Mouse (Mus musculus) MEL (cell line): ENCODE data around the gene Top2a. TPM values are rescaled to one million over a fixed set of nuclear protein-coding genes. Genes with fewer than 3 reads are reported as not detected.

Experiments
- DNase-seq: peaks from one replicate; pipeline ENCODE4 v3.0.0; 2011; ENCODE audit warnings: low read depth, low spot score
- H3K27ac ChIP-seq: 2 replicates; pipeline ENCODE4 v1.5.1; 2012; ENCODE audit warnings: low read depth, mild to moderate bottlenecking, control low read depth, low read length, moderate library complexity; ENCODE audit not compliant: control insufficient read depth
- H3K27me3 ChIP-seq, 2 experiments: fragments of 150-350 bp in 1 of 2; sonication (generic) in 1 of 2; 2 replicates each; pipeline ENCODE4 v1.6.1; 2012; ENCODE audit warnings: low read length in 2 of 2, mild to moderate bottlenecking in 2 of 2, improper control_type of control experiment in 1 of 2, moderate library complexity in 1 of 2; ENCODE audit not compliant: insufficient read depth in 2 of 2, control insufficient read depth in 1 of 2
- H3K36me3 ChIP-seq, 2 experiments: 2 replicates each; pipeline ENCODE4 v1.6.1; 2012 to 2014; ENCODE audit warnings: low read length in 2 of 2, improper control_type of control experiment in 1 of 2, inconsistent platforms in 1 of 2, mild to moderate bottlenecking in 1 of 2; ENCODE audit not compliant: insufficient read depth in 2 of 2, control insufficient read depth in 1 of 2
- H3K4me1 ChIP-seq, 2 experiments: fragments of 150-350 bp in 1 of 2; sonication (generic) in 1 of 2; 2 replicates each; pipeline ENCODE4 v1.6.1; 2012; ENCODE audit warnings: low read length in 2 of 2, improper control_type of control experiment in 1 of 2, mild to moderate bottlenecking in 1 of 2; ENCODE audit not compliant: insufficient read depth in 2 of 2, control insufficient read depth in 1 of 2
- H3K4me3 ChIP-seq, 2 experiments: fragments of 150-350 bp in 1 of 2; sonication (generic) in 1 of 2; 2 replicates each; pipeline ENCODE4 v1.5.1; 2012; ENCODE audit warnings: low read depth in 2 of 2, low read length in 2 of 2, mild to moderate bottlenecking in 2 of 2, moderate library complexity in 2 of 2, control low read depth in 1 of 2, improper control_type of control experiment in 1 of 2; ENCODE audit not compliant: control insufficient read depth in 1 of 2, insufficient read depth in 1 of 2
- H3K79me2 ChIP-seq: 2 replicates; pipeline ENCODE4 v1.6.1; 2012; ENCODE audit warnings: mild to moderate bottlenecking, low read length, moderate library complexity; ENCODE audit not compliant: control insufficient read depth, poor library complexity, insufficient read depth
- H3K9ac ChIP-seq: 2 replicates; pipeline ENCODE4 v1.6.1; 2012; ENCODE audit warnings: low read depth, mild to moderate bottlenecking, control low read depth, low read length, moderate library complexity; ENCODE audit not compliant: control insufficient read depth, poor library complexity, severe bottlenecking
- H3K9me3 ChIP-seq: fragments of 150-350 bp; sonication (generic); replicated peaks from 2 replicates; pipeline ENCODE4 v1.6.1; 2012; ENCODE audit warnings: mild to moderate bottlenecking, low read length, improper control_type of control experiment, moderate library complexity; ENCODE audit not compliant: insufficient read depth
- BHLHE40 ChIP-seq: IDR thresholded peaks from 2 replicates; pipeline ENCODE4 v1.6.1; 2012; ENCODE audit warnings: low read depth, mild to moderate bottlenecking, inconsistent platforms, low read length, improper control_type of control experiment, borderline replicate concordance
- CHD2 ChIP-seq: IDR thresholded peaks from 2 replicates; pipeline ENCODE4 v1.6.1; 2011; ENCODE audit warnings: low read length, improper control_type of control experiment
- CTCF ChIP-seq, 3 experiments: IDR thresholded peaks in 2 of 3; conservative IDR thresholded peaks in 1 of 3; 2 replicates each; pipeline ENCODE4 v1.5.1; 2011 to 2012; ENCODE audit warnings: low read length in 3 of 3, low read depth in 2 of 3, mild to moderate bottlenecking in 2 of 3, improper control_type of control experiment in 1 of 3, inconsistent platforms in 1 of 3, mixed read lengths in 1 of 3, moderate library complexity in 1 of 3; ENCODE audit not compliant: control insufficient read depth in 1 of 3, insufficient read depth in 1 of 3, poor library complexity in 1 of 3, severe bottlenecking in 1 of 3
- ELF1 ChIP-seq: IDR thresholded peaks from 2 replicates; pipeline ENCODE4 v1.6.1; 2014; ENCODE audit warnings: low read depth, mild to moderate bottlenecking, inconsistent platforms, low read length, improper control_type of control experiment, moderate library complexity
- EP300 ChIP-seq, 2 experiments: IDR thresholded peaks; 2 replicates each; pipeline ENCODE4 v1.6.1; 2011; ENCODE audit warnings: improper control_type of control experiment in 2 of 2, low read length in 2 of 2, low read depth in 1 of 2, mild to moderate bottlenecking in 1 of 2
- ETS1 ChIP-seq: IDR thresholded peaks from 2 replicates; pipeline ENCODE4 v1.6.1; 2012; ENCODE audit warnings: low read depth, mild to moderate bottlenecking, inconsistent platforms, low read length, improper control_type of control experiment, moderate library complexity
- GATA1 ChIP-seq: IDR thresholded peaks from 2 replicates; pipeline ENCODE4 v1.6.1; 2011; ENCODE audit warnings: low read depth, low read length, improper control_type of control experiment
- HCFC1 ChIP-seq: IDR thresholded peaks from 2 replicates; pipeline ENCODE4 v1.6.1; 2012; ENCODE audit warnings: low read depth, mild to moderate bottlenecking, inconsistent platforms, low read length, improper control_type of control experiment, moderate library complexity
- MAX ChIP-seq: IDR thresholded peaks from 2 replicates; pipeline ENCODE4 v1.6.1; 2011; ENCODE audit warnings: low read length, improper control_type of control experiment
- MAZ ChIP-seq: IDR thresholded peaks from 2 replicates; pipeline ENCODE4 v1.6.1; 2012; ENCODE audit warnings: low read depth, mild to moderate bottlenecking, inconsistent platforms, low read length, improper control_type of control experiment
- MEF2A ChIP-seq: IDR thresholded peaks from 2 replicates; pipeline ENCODE4 v1.6.1; 2014; ENCODE audit warnings: low read depth, mild to moderate bottlenecking, inconsistent platforms, low read length, improper control_type of control experiment; ENCODE audit not compliant: poor library complexity, insufficient replicate concordance, severe bottlenecking; ENCODE audit errors: extremely low read depth
- MXI1 ChIP-seq: IDR thresholded peaks from 2 replicates; pipeline ENCODE4 v1.6.1; 2011; ENCODE audit warnings: mild to moderate bottlenecking, low read depth, low read length, improper control_type of control experiment
- MYB ChIP-seq: IDR thresholded peaks from 2 replicates; pipeline ENCODE4 v1.6.1; 2011; ENCODE audit warnings: mild to moderate bottlenecking, low read depth, low read length, improper control_type of control experiment
- MYC ChIP-seq: IDR thresholded peaks from 2 replicates; pipeline ENCODE4 v1.6.1; 2011; ENCODE audit warnings: low read depth, mild to moderate bottlenecking, low read length, improper control_type of control experiment, moderate library complexity
- NRF1 ChIP-seq: IDR thresholded peaks from 2 replicates; pipeline ENCODE4 v1.6.1; 2014; ENCODE audit warnings: low read depth, mild to moderate bottlenecking, inconsistent platforms, low read length, improper control_type of control experiment, moderate library complexity; ENCODE audit not compliant: poor library complexity, insufficient read depth, severe bottlenecking
- RAD21 ChIP-seq: IDR thresholded peaks from 2 replicates; pipeline ENCODE4 v1.6.1; 2011; ENCODE audit warnings: mild to moderate bottlenecking, low read depth, low read length, improper control_type of control experiment
- RCOR1 ChIP-seq: IDR thresholded peaks from 2 replicates; pipeline ENCODE4 v1.6.1; 2012; ENCODE audit warnings: low read depth, mild to moderate bottlenecking, inconsistent platforms, low read length, improper control_type of control experiment
- SIN3A ChIP-seq: IDR thresholded peaks from 2 replicates; pipeline ENCODE4 v1.6.1; 2012; ENCODE audit warnings: low read length, improper control_type of control experiment, inconsistent platforms
- SMC3 ChIP-seq: IDR thresholded peaks from 2 replicates; pipeline ENCODE4 v1.6.1; 2011; ENCODE audit warnings: low read depth, low read length, improper control_type of control experiment
- TAL1 ChIP-seq: IDR thresholded peaks from 2 replicates; pipeline ENCODE4 v1.6.1; 2012; ENCODE audit warnings: mild to moderate bottlenecking, inconsistent platforms, low read length, moderate library complexity, mixed read lengths
- TCF12 ChIP-seq: IDR thresholded peaks from 2 replicates; pipeline ENCODE4 v1.6.1; 2014; ENCODE audit warnings: low read depth, mild to moderate bottlenecking, inconsistent platforms, low read length, improper control_type of control experiment, moderate library complexity
- ZNF384 ChIP-seq: IDR thresholded peaks from 2 replicates; pipeline ENCODE4 v1.6.1; 2012; ENCODE audit warnings: low read depth, mild to moderate bottlenecking, inconsistent platforms, low read length, improper control_type of control experiment
- polyA plus RNA-seq, 2 experiments: library from polyadenylated mRNA; stranded (reverse) in 1 of 2; unstranded in 1 of 2; fragments of >175 nt in 1 of 2; fragments of >200 nt in 1 of 2; gene quantifications; 2 replicates each; pipeline versions ENCODE4 v1.2.1 to v1.2.4; 2012; ENCODE audit warnings: low replicate concordance in 2 of 2, low read depth in 1 of 2; ENCODE audit not compliant: insufficient read length in 2 of 2, insufficient read depth in 1 of 2, missing spikeins in 1 of 2
- total RNA-seq: library from RNA; depleted of rRNA; stranded (reverse); fragments of 300-350 nt; gene quantifications from 2 replicates; pipeline ENCODE4 v1.2.3, GENCODE M21; 2012

Gene Top2a
- total and polyA plus RNA-seq, 3 experiments, result 395 to 643 (median 443) TPM

GRCm38 (mm10) chr11:98947969-98948569 is 75.9 kb downstream of the Top2a start:
- Histone ChIP-seq H3K79me2 (0 out of 2 replicates have a peak, but pooled peaks cover 2% of the 10 kb centered on the region), H3K36me3 (peaks cover 0 to 35% of the 10 kb centered on the region in 2 experiments; a peak in 2 of 4 replicates), H3K9ac (peak overlapping the region; percentile 15), H3K9me3 (no peaks in the 10 kb centered on the region), H3K27me3 (no peaks in the 10 kb centered on the region), H3K27ac (peak overlapping the region; percentile 73), H3K4me3 (peak overlapping the region in 1 of 2 experiments; percentile 18; a peak in 2 of 4 replicates), H3K4me1 (peaks cover 22 to 37% of the 10 kb centered on the region in 2 experiments)
- peak; percentile 84 for DNase-seq
- TF ChIP-seq ZNF384, result no peak
- no peak; the same call in 1 of the 2 replicates for TF ChIP-seq CHD2
- peak; percentile 55; the same call in 1 of the 2 replicates for TF ChIP-seq ETS1
- peak; percentile 63 for TF ChIP-seq MYC
- TF ChIP-seq RCOR1, result peak; percentile 94
- peak; percentile 75 for TF ChIP-seq MXI1
- TF ChIP-seq SIN3A, result peak; percentile 83; the same call in 1 of the 2 replicates
- TF ChIP-seq HCFC1, result 0 out of 2 replicates have a peak, but pooled peaks have one; percentile 6
- peak; percentile 57 for TF ChIP-seq MAX
- TF ChIP-seq TCF12, result peak; percentile 21
- TF ChIP-seq CTCF (IDR thresholded peaks at IDR 0.05 in 2 of 3, conservative IDR thresholded peaks at IDR 0.05 in 1 of 3; ENCODE audit: control insufficient read depth in 1 of 3, insufficient read depth in 1 of 3, low read depth in 2 of 3, low read length in 3 of 3, poor library complexity in 1 of 3, severe bottlenecking in 1 of 3), result no peak
- no peak for TF ChIP-seq SMC3
- TF ChIP-seq ELF1, result peak; percentile 51
- TF ChIP-seq MYB, result peak; percentile 30
- peak; percentile 79 for TF ChIP-seq GATA1
- peak; percentile 87 for TF ChIP-seq MAZ
- no peak for TF ChIP-seq RAD21
- no peak for TF ChIP-seq MEF2A
- TF ChIP-seq EP300 (IDR thresholded peaks at IDR 0.05; ENCODE audit: low read depth in 1 of 2, low read length in 2 of 2), result peak; percentile 51 to 75
- TF ChIP-seq TAL1, result peak; percentile 51
- TF ChIP-seq BHLHE40, result peak; percentile 71
- no peak for TF ChIP-seq NRF1
